Mouse (Mus musculus) cerebellum, adult (tissue): ENCODE data around the gene Lzts3.
A peak's percentile ranks its signal among the peaks of the same experiment; 100 is the strongest.
"Not testable (repeated sequence)": the region's sequence is repeated elsewhere in the genome, so short reads cannot be mapped to it uniquely, and the experiment has no call there.

Experiments
- ATAC-seq: cut with Nextera tagmentation; 2 replicates; pipeline ENCODE4 v1.9.2; 2017; ENCODE audit warnings: mild to moderate bottlenecking, moderate library complexity, mixed read lengths; ENCODE audit not compliant: insufficient number of reproducible peaks, low FRiP score, low TSS enrichment

Lzts3 gene

GRCm38 (mm10) chr2:130642684-130643369 is at the start of gene Lzts3:
TSS of gene Lzts3 (minus strand) at chr2:130642803.
- peak; percentile 88 for ATAC-seq

- no peak for ATAC-seq
Measured at GRCm38 (mm10) chr2:130689011-130689410, 46.4 kb upstream of the Lzts3 start.

- ATAC-seq, result no peak
Measured at GRCm38 (mm10) chr2:130685426-130685825, 42.8 kb upstream of the Lzts3 start.

- no peak for ATAC-seq
Measured at GRCm38 (mm10) chr2:130681531-130681930, 38.9 kb upstream of the Lzts3 start.

GRCm38 (mm10) chr2:130679899-130680298 is 37.3 kb upstream of the Lzts3 start:
- ATAC-seq, result no peak

GRCm38 (mm10) chr2:130679154-130679553 is 36.6 kb upstream of the Lzts3 start:
- ATAC-seq, result no peak

GRCm38 (mm10) chr2:130677211-130677610 is 34.6 kb upstream of the Lzts3 start:
- ATAC-seq, result no peak

- ATAC-seq, result peak; percentile 76
Measured at GRCm38 (mm10) chr2:130667559-130667958, 25.0 kb upstream of the Lzts3 start, which contains the start of gene Itpa. TSS of gene Itpa (plus strand) at chr2:130667610.

GRCm38 (mm10) chr2:130664102-130664701 is 21.6 kb upstream of the Lzts3 start, which contains the start of gene Ddrgk1:
TSS of gene Ddrgk1 (minus strand) at chr2:130664659.
- peak; percentile 90 for ATAC-seq

GRCm38 (mm10) chr2:130663342-130663741 is 20.7 kb upstream of the Lzts3 start:
- no peak for ATAC-seq

GRCm38 (mm10) chr2:130658530-130658929 is 15.9 kb upstream of the Lzts3 start:
- ATAC-seq, result no peak

- no peak for ATAC-seq
Measured at GRCm38 (mm10) chr2:130657541-130657940, 14.9 kb upstream of the Lzts3 start.

GRCm38 (mm10) chr2:130656536-130656935 is 13.9 kb upstream of the Lzts3 start:
- no peak for ATAC-seq

GRCm38 (mm10) chr2:130655660-130656339 is 13.2 kb upstream of the Lzts3 start:
- ATAC-seq, result no peak

- ATAC-seq, result no peak
Measured at GRCm38 (mm10) chr2:130653760-130654159, 11.2 kb upstream of the Lzts3 start.

GRCm38 (mm10) chr2:130653303-130653702 is 10.7 kb upstream of the Lzts3 start:
- ATAC-seq, result no peak

- ATAC-seq, result not testable (repeated sequence)
Measured at GRCm38 (mm10) chr2:130649028-130649427, 6.4 kb upstream of the Lzts3 start.

GRCm38 (mm10) chr2:130645198-130645597 is 2.6 kb upstream of the Lzts3 start:
- ATAC-seq, result no peak

GRCm38 (mm10) chr2:130642197-130642660 is 374 bp downstream of the Lzts3 start:
- peak; percentile 60 for ATAC-seq

GRCm38 (mm10) chr2:130641351-130642025 is 1.1 kb downstream of the Lzts3 start:
- ATAC-seq, result no peak

- no peak for ATAC-seq
Measured at GRCm38 (mm10) chr2:130639276-130639675, 3.3 kb downstream of the Lzts3 start.
